Mouse (Mus musculus): ENCODE results near the gene Asap3. TPM values are rescaled to one million over a fixed set of nuclear protein-coding genes. Genes with fewer than 3 reads are reported as not detected.
A peak's percentile ranks its signal among the peaks of the same experiment; 100 is the strongest.

The Asap3 gene
- polyA plus RNA-seq, 1 experiment from 2014 or later = 3.4 TPM

GRCm38 (mm10) chr4:136173210-136173715, 32.9 kb upstream of the Asap3 start:
- Histone ChIP-seq H3K4me2 (peak overlapping the region; percentile 100), H3K36me3 (no peaks in the 10 kb centered on the region), H3K9me3 (no peaks in the 10 kb centered on the region), H3K9ac (peak overlapping the region; percentile 93), H3K4me1 (peaks cover 60% of the 10 kb centered on the region), H3K4me3 (peak overlapping the region; percentile 85), H3K27ac (replicated peaks) (peak overlapping the region; percentile 65), H3K27me3 (replicated peaks) (no peaks in the 10 kb centered on the region)
- WGBS = 6% methylated on average over 14 of the region's 14 CpGs
- ATAC-seq (ENCODE audit: extremely low read depth, insufficient number of reproducible peaks, low FRiP score, low TSS enrichment) = no peak

- H3K9ac ChIP-seq = peak overlapping the region; percentile 93
- H3K4me1 ChIP-seq = peaks cover 73% of the 10 kb centered on the region
- 66% methylated on average over 13 of the region's 13 CpGs for WGBS
- H3K4me2 ChIP-seq = peak overlapping the region; percentile 100
- H3K27ac ChIP-seq (replicated peaks) = peak overlapping the region; percentile 32
- no peaks in the 10 kb centered on the region for H3K9me3 ChIP-seq
- H3K27me3 ChIP-seq (replicated peaks) = no peaks in the 10 kb centered on the region
- no peaks in the 10 kb centered on the region for H3K36me3 ChIP-seq
- peak overlapping the region; percentile 85 for H3K4me3 ChIP-seq
- peak; percentile 44; the same call in 1 of the 2 replicates for ATAC-seq (ENCODE audit: extremely low read depth, insufficient number of reproducible peaks, low FRiP score, low TSS enrichment)
Observed at GRCm38 (mm10) chr4:136174216-136175193, 31.7 kb upstream of the Asap3 start.

- ATAC-seq (ENCODE audit: extremely low read depth, insufficient number of reproducible peaks, low FRiP score, low TSS enrichment) = no peak
- 68% methylated on average over 10 of the region's 10 CpGs for WGBS
- Histone ChIP-seq H3K4me1 (peaks cover 89% of the 10 kb centered on the region), H3K36me3 (no peaks in the 10 kb centered on the region), H3K4me2 (peak overlapping the region; percentile 100; the same call in 1 of the 2 replicates), H3K4me3 (no peak overlapping the region), H3K27me3 (replicated peaks) (no peaks in the 10 kb centered on the region), H3K9me3 (no peaks in the 10 kb centered on the region), H3K9ac (peak overlapping the region; percentile 21; the same call in 1 of the 2 replicates), H3K27ac (replicated peaks) (0 out of 2 replicates have a peak overlapping the region, but pooled peaks have one; percentile 72)
Observed at GRCm38 (mm10) chr4:136176022-136176552, 30.1 kb upstream of the Asap3 start.

GRCm38 (mm10) chr4:136177244-136177611, 28.9 kb upstream of the Asap3 start:
- H3K9me3 ChIP-seq = no peaks in the 10 kb centered on the region
- peak overlapping the region; percentile 71 for H3K4me2 ChIP-seq
- peak overlapping the region; percentile 63; the same call in 1 of the 2 replicates for H3K9ac ChIP-seq
- WGBS = 22% methylated on average over 8 of the region's 8 CpGs
- no peak for ATAC-seq (ENCODE audit: extremely low read depth, insufficient number of reproducible peaks, low FRiP score, low TSS enrichment)
- peaks cover 90% of the 10 kb centered on the region for H3K4me1 ChIP-seq
- H3K36me3 ChIP-seq = no peaks in the 10 kb centered on the region
- H3K4me3 ChIP-seq = no peak overlapping the region
- H3K27ac ChIP-seq (replicated peaks) = peak overlapping the region; percentile 72
- H3K27me3 ChIP-seq (replicated peaks) = no peaks in the 10 kb centered on the region

GRCm38 (mm10) chr4:136177612-136178474, 28.3 kb upstream of the Asap3 start:
- H3K36me3 ChIP-seq = no peaks in the 10 kb centered on the region
- peak overlapping the region; percentile 63 for H3K9ac ChIP-seq
- H3K27me3 ChIP-seq (replicated peaks) = no peaks in the 10 kb centered on the region
- ATAC-seq (ENCODE audit: extremely low read depth, insufficient number of reproducible peaks, low FRiP score, low TSS enrichment) = 0 out of 2 replicates have a peak, but pooled peaks have one; percentile 17
- H3K27ac ChIP-seq (replicated peaks) = peak overlapping the region; percentile 72
- WGBS = 50% methylated on average over 11 of the region's 11 CpGs
- H3K4me2 ChIP-seq = peak overlapping the region; percentile 71
- H3K4me1 ChIP-seq = peaks cover 89% of the 10 kb centered on the region
- no peak overlapping the region for H3K4me3 ChIP-seq
- no peaks in the 10 kb centered on the region for H3K9me3 ChIP-seq

GRCm38 (mm10) chr4:136178475-136178921, 27.7 kb upstream of the Asap3 start:
- ATAC-seq (ENCODE audit: extremely low read depth, insufficient number of reproducible peaks, low FRiP score, low TSS enrichment) = no peak
- peaks cover 82% of the 10 kb centered on the region for H3K4me1 ChIP-seq
- H3K4me3 ChIP-seq = no peak overlapping the region
- peak overlapping the region; percentile 71 for H3K4me2 ChIP-seq
- 71% methylated on average over 12 of the region's 12 CpGs for WGBS
- peak overlapping the region; percentile 72 for H3K27ac ChIP-seq (replicated peaks)
- peak overlapping the region; percentile 63 for H3K9ac ChIP-seq
- no peaks in the 10 kb centered on the region for H3K9me3 ChIP-seq
- H3K27me3 ChIP-seq (replicated peaks) = no peaks in the 10 kb centered on the region
- no peaks in the 10 kb centered on the region; the same call in 1 of the 2 replicates for H3K36me3 ChIP-seq

GRCm38 (mm10) chr4:136179456-136179855, 26.7 kb upstream of the Asap3 start:
- Histone ChIP-seq H3K36me3 (peaks cover 6% of the 10 kb centered on the region; the same call in 1 of the 2 replicates), H3K27me3 (replicated peaks) (no peaks in the 10 kb centered on the region), H3K4me3 (peak overlapping the region; percentile 50; the same call in 1 of the 2 replicates), H3K9ac (peak overlapping the region; percentile 74; the same call in 1 of the 2 replicates), H3K9me3 (no peaks in the 10 kb centered on the region), H3K4me2 (peak overlapping the region; percentile 71), H3K4me1 (peaks cover 73% of the 10 kb centered on the region), H3K27ac (replicated peaks) (peak overlapping the region; percentile 84)
- 85% methylated on average over 7 of the region's 7 CpGs for WGBS
- ATAC-seq (ENCODE audit: extremely low read depth, insufficient number of reproducible peaks, low FRiP score, low TSS enrichment) = no peak

GRCm38 (mm10) chr4:136179998-136180397, 26.2 kb upstream of the Asap3 start:
- H3K27me3 ChIP-seq (replicated peaks) = no peaks in the 10 kb centered on the region
- peak overlapping the region; percentile 84 for H3K27ac ChIP-seq (replicated peaks)
- peak overlapping the region; percentile 50 for H3K4me3 ChIP-seq
- 3% methylated on average over 15 of the region's 15 CpGs for WGBS
- H3K9ac ChIP-seq = peak overlapping the region; percentile 74
- peak; percentile 33; the same call in 1 of the 2 replicates for ATAC-seq (ENCODE audit: extremely low read depth, insufficient number of reproducible peaks, low FRiP score, low TSS enrichment)
- peaks cover 9% of the 10 kb centered on the region; the same call in 1 of the 2 replicates for H3K36me3 ChIP-seq
- H3K4me1 ChIP-seq = peaks cover 67% of the 10 kb centered on the region
- H3K9me3 ChIP-seq = no peaks in the 10 kb centered on the region
- peak overlapping the region; percentile 71 for H3K4me2 ChIP-seq

- Histone ChIP-seq H3K36me3 (peaks cover 9% of the 10 kb centered on the region; the same call in 1 of the 2 replicates), H3K9me3 (no peaks in the 10 kb centered on the region), H3K27me3 (replicated peaks) (no peaks in the 10 kb centered on the region), H3K4me3 (peak overlapping the region; percentile 50), H3K4me1 (peaks cover 67% of the 10 kb centered on the region), H3K27ac (replicated peaks) (peak overlapping the region; percentile 84), H3K4me2 (peak overlapping the region; percentile 71), H3K9ac (peak overlapping the region; percentile 74)
- 13% methylated on average over 23 of the region's 23 CpGs for WGBS
- ATAC-seq (ENCODE audit: extremely low read depth, insufficient number of reproducible peaks, low FRiP score, low TSS enrichment) = peak; percentile 76
Observed at GRCm38 (mm10) chr4:136180408-136181330, 25.5 kb upstream of the Asap3 start.

Measured in heart, embryonic 13.5 days (tissue).